Mouse (Mus musculus) frontal cortex, postnatal 36 days (tissue): ENCODE results near the gene Ryr1.
"Not testable (repeated sequence)": the region's sequence is repeated elsewhere in the genome, so short reads cannot be mapped to it uniquely, and the experiment has no call there.

Experiments used
- DNase-seq, 2 experiments: peaks; one replicate each; pipeline ENCODE4 v3.0.0; 2022; ENCODE audit warnings: low spot score in 2 of 2

The Ryr1 gene

DNA sequence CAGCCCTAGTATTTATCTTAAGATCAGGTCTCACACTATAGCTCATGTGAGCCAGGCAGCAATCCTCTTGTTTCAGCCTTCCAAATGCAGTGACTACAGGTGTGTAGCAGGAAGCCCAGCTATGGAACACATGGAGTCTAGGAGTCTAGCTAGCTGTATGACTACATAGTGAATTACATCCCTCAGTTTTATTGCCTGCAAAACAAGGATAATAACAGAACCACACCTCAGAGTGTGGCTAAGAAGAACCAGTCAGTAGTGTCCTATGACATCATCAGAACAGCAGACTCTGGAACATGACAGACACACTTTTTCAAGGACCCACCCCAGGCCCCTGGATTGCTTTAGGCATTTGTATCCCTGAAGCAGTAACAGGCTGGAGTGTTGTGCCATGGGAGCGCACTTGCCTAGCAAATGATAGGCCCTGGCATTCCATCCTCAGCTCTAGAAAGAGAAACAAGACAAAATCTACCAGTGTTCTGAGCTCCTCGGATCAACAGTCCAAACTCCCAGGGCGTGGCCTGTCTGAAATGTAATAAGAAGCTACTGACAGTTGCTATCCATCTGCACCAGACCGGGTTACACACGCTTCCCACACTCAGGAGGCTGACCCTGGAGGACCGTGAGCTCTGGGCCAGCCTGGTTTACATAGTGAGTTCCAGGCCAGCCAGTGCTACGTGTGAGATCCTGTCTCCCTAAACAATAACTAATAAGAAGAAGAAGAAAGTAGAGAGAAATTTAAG is 21.8 kb upstream of the Ryr1 start:
- DNase-seq: no peak

GRCm38 (mm10) chr7:29144006-29144405 is 19.0 kb upstream of the Ryr1 start:
- DNase-seq: no peak

- DNase-seq: no peak
Measured at GRCm38 (mm10) chr7:29141416-29141815, 16.4 kb upstream of the Ryr1 start.

DNA sequence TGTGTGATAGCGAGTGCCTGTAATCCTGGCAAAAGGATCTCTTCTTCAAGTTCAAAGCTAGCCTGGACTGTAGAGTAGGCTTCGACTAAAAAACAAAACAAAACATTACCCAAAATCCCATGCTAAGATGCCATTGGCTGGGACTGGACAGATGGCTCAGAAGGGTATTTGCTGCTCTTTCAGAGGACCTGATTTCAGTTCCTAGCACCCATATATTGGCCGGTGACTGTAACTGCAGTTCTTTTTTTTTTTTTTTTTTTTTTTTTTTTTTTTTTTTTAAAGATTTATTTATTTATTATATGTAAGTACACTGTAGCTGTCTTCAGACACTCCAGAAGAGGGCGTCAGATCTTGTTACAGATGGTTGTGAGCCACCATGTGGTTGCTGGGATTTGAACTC is 14.3 kb upstream of the Ryr1 start:
- not testable (repeated sequence) for DNase-seq

DNA sequence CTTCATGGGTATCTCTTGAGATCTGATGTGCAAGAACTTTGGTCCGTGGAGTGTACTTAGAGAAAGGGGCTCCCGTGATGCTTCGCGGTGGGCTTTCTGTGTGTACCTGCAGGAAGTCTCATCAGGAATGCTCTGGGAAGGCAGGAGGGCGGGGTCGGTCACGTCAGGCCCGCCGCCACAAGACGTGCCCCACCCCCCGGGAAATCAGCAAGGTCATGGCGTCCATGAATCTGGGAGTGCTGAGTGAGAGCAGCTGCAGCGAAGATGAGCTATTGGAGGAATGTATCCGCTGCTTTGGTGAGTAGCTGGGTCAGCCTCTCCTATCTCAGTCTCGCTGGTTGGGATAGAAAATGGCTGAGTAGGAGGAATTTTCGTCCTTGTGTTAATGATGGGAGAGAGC is 12.4 kb upstream of the Ryr1 start:
- DNase-seq: no peak

DNA sequence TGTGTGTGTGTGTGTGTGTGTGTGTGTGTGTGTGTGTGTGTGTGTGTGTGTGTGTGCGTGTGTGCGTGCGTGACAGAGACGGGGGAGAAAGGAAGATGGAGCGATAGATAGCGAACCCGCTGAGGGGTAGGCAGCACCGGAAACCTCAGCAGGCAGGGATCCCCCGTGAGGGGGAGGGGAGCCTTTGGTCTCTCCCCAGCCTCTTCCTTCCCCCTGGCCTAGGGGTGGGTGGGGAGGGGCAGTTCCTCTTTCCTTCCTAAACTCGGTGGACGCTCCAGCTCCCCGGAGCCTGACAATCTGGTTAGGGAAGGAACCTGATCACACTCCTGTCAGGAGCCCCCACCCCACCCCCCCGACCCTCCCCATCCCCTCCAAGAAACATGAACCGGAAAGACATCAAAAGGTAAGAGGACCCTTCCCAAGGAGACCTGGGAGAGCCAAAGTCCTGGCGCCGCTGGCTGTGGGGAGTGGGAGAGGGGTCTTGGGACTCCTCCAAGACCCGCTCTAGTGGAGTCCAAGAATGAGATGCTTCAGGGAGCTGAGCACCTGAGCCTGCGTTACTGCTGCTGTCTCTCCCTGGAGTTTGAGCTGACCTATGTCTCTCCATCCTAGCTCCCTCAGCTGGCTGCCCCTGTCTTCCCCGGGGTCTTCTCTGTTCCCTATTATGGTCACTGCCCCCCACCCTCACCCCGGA is 9.9 kb upstream of the Ryr1 start, which contains the start of gene Rasgrp4:
TSS of gene Rasgrp4 (plus strand) at position 159 of the 694 bp plus-strand sequence.
- DNase-seq: no peak

- DNase-seq: no peak
Measured at GRCm38 (mm10) chr7:29134230-29134629, 9.3 kb upstream of the Ryr1 start.

DNA sequence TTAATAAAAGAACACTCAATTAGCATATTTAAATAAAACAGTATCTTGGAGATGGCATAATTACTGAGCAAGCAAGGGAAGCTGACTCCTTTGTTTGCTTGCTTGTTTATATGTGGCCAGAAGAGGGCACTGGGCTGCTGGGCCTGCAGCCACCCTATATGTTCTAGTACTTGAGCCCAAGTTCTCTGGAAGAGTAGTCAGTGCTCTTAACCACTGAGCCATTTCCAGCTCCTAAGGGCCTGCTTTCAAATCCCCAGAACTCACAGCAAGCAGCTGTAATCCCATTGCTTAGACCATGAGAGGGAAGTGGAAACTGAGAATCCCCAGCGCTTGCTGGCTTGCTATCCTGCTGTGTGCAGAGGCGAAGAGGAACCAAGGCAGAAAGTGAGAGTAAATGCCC is 3.7 kb upstream of the Ryr1 start:
- DNase-seq: no peak

DNA sequence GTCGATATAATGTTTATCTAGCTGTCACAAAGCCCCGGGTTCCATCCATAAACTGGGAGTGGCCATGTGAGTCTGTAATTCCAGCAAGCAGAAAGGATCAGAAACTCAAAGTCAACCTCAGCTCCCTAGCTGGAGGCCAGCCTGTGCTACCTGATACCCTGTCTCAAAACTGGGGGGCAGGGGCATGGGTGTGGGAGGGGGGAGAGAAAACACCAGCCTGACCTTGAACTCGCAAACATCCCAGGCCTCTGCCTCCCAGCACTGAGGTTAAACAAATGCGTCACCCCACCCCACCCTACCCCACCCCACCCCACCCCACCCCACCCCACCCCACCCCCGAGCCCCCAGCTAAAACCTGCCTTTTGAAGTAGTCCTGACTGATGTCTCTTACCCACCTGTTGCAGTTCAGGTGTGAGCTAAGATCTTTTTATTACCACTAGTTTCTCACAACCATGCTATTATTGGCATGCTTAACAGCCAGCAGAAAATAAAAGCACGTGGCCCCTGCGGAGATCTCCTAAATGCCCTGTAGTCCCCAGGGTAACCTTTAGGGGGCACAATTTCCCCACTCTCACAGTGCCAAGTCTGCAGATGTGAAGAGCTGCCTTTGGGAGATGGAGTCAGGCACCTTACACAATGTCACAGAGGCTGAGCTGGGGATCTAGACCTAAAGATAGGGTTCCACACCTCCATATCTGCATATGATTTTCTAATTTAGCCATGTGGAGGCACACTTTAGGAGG is 1.4 kb upstream of the Ryr1 start:
- peak; percentile 25 to 29 for DNase-seq

DNA sequence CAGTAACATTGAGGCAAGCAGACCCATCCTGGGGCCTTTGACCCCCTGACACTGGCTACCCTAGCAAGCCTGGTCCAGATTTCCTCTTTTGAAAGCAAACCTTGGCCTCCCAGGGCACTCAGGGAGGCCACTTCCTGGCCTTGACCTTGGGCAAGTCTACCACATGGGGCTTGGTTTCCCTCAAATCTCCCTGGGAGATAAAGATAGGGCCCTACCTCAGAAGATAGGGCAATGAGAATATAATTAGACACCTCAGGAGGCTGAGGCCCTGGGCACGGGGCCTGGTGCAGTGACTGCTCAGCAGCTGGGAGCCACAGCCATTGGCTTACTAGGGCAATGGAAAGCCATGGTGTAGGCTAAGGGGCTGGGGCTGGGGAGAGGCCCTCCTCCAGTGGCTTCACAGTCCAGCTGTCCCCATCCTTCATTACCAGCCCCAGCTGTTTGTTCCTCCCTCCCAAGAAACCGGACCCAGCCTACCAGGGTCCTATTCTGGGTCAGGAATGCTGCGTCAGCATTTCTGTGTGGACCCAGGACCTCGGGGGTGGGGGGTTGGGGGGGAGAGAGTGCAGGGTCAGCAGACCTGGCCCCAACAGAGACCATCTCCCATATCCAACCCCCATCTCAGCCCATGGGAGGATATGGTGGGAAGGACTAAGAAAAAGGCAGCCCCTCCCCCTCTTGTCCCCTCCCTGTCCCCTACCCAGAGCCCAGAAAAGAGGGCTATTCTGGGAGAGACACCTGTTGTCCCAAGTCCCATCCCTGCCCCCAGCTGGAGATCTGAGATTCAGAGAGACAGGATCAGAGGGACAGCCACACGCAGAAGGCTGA is 1.2 kb downstream of the Ryr1 start:
- no peak for DNase-seq

DNA sequence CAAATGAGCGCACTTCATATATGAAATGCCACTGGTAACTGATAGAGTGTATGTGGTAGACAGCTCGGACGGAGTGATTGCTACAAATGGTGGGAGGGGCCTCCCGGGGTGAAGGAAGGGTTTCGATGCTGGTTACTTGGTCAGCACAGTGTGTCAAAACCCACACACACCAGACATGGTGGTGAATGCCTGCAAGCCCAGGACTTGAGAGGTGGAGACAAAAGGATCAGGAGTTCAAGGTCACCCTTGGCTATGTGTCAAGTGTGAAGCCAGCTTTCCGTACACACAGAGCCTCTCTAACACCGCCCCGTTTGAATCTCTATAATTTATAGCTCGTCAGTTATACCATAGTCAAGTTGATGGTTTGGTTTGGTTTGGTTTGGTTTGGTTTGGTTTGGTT is 2.2 kb downstream of the Ryr1 start:
- DNase-seq: no peak

GRCm38 (mm10) chr7:29119526-29119925 is 5.5 kb downstream of the Ryr1 start:
- no peak for DNase-seq

DNA sequence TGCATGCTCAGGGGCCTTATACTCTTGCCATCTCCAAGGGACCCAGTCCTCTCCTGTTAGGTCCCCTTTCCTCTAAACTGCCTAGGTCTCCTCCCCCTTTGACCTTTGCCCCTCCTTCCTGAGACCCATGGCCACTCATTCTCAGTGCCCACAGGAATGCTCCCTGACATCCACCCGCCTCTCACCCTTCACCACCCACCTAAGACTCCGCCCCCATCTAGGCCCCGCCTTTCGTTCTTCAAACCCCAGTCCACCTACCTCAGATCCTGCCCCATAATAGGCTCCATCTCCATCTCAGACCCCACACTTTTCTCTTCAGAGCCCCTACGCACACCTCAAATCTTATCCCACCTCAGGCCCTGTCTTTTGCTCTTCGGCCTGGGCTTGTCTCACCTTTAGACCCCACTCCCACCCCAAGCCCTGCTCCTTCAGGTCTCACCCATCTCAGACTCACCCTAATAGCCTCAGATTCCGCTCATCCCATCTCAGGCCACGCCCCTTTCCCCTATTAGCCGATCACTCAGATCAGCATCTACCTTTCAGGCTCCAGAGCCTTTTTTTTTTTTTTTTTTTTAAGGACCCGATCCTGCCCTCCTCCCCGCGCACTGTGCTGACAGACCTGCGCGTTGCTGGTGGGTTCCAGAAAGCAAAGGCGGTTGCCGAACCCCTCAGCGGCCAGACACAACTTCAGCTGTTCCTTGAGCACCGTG is 6.7 kb downstream of the Ryr1 start:
- DNase-seq: no peak

DNA sequence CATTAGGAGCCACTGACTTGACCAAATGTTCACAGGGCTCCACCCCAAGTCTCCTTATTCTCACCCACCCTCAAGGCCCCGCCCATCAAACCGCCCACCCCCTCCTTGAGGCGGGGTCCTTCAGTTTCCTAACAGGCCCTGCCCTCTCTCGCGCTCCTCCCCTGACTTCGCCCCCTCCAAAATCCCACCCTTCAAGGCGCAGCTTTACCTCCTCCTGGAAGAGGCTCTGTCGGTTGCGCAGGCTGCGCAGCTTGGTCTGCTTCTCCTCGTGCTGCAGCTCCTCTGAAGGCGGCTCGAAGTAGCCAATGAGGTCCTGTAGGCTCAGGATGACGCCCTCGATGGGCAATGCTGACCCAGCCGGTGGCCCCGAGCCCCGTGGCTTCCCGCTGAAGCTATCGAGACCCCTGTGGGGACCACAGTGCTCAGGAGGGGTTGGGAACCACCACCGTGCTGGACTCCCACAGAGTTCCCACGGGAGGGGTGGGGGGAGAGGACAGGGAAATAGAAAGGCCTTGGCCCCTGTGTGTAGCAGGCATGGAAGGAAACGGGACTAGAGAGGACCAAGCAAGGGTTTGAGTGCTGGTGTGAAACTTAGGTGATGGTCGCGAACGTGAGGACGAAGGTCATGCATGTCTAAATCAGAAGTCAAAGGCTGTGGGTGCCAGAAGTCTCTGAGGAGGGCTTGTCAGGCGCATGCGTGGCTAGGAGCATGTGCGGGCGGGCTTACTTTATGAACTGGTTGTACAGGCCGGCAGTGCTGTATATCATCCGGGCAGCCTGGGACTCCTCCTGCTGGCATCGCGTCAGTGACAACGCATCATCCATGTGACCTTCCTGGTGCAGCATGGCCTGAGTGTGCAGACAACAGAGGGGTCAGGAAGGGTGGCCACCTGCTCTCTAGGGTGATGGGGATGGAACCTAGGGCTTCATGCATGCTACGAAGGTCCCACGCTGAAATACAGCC is 15.7 kb downstream of the Ryr1 start:
- peak; percentile 24 to 26 for DNase-seq

DNA sequence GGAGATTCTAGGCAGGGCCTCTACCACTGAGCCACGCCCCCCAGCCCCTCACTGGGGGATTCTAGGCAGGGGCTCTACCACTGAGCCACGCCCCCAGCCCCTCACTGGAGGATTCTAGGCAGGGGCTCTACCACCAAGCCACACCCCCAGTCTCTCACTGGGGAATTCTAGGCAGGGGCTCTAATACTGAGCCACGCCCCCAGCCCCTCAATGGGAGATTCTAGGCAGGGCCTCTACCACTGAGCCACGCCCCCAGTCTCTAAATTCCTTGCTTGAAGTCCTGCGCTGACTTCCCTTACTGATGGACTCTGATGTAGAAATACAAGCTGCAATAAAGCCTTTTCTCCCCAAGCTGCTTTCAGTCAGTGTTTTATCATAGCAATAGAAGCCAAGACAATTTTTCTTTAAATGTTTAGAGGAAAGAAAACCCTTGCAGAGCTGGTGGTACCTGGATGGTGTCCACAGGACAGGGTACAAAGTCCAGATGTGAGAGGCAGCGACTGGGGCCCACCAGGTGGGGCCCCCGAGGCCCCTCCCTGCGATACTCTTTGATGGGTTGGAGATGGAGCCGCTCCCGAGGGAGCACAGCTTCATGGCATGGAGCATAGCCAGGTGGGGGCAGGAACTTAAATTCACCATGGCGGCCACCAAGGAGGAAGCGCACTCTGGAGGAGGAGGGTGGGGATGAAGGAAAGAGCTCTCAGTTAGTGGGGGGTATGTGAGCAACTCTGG is 23.5 kb downstream of the Ryr1 start:
- no peak for DNase-seq

- no peak for DNase-seq
Measured at GRCm38 (mm10) chr7:29097131-29097530, 27.8 kb downstream of the Ryr1 start.

DNA sequence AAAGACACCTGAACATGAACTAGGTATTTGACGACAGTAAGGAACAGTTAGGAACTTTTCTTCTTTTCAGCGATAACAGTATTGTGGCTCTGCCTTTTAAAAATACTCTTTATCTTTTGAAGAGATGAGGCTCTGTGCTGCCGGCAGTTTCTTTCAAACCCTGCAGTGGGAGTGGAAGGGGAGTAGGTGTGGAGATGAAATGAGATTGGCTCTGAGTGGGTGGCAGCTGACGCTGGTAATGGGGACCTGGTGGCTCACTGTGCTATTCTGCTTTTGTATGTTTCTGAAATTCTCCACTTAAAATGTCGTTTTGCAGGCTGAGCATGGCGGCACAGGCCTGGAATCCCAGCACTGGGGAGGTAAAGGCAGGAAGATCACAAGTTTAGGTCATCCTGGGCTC is 36.2 kb downstream of the Ryr1 start:
- peak; percentile 65 to 74 for DNase-seq

- DNase-seq: no peak
Measured at GRCm38 (mm10) chr7:29086902-29087301, 38.1 kb downstream of the Ryr1 start.

DNA sequence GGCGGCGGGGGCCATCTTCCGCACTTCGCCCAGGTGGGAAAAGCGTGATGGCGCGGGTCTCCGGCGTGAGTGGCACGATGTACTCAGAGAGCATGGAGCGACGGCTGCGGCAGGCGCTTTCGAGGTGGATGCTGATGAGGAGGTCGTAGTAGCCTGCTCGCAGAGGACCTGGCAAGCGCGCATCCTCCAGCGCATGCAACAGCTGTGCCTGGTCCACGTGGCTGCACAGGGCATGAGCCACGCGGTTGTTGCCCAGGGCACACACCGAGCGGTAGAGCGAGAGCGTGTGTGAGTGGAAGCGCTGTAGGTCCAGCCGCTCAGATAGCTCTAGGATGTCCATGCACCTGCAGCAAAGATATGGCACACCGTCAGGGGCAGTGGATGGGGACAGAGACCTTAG is 39.0 kb downstream of the Ryr1 start:
- DNase-seq: no peak
